Mouse (Mus musculus) brown adipose tissue, adult 24 weeks (tissue): Measurements from ENCODE around the gene Hoxc8. TPM values are rescaled to one million over a fixed set of nuclear protein-coding genes. Genes with fewer than 3 reads are reported as not detected.

Source experiments
- H3K27ac ChIP-seq: fragments of 200-500 bp; replicated peaks from 2 replicates; pipeline ENCODE4 v1.5.1; 2012; ENCODE audit warnings: low read depth, mild to moderate bottlenecking, low read length
- H3K4me1 ChIP-seq: fragments of 200-500 bp; 2 replicates; pipeline ENCODE4 v1.6.1; 2012; ENCODE audit warnings: low read length, mixed read lengths; ENCODE audit not compliant: control insufficient read depth, insufficient read depth, insufficient read length
- H3K4me3 ChIP-seq: fragments of 200-500 bp; 2 replicates; pipeline ENCODE4 v1.5.1; 2012; ENCODE audit warnings: low read depth, mild to moderate bottlenecking, low read length, moderate library complexity; ENCODE audit not compliant: insufficient read depth
- polyA plus RNA-seq: library from polyadenylated mRNA; stranded (reverse); fragments of >200 nt; gene quantifications from 2 replicates; pipeline ENCODE4 v1.2.4, GENCODE M21; 2012; ENCODE audit not compliant: missing spikeins, insufficient read depth, insufficient read length

The Hoxc8 gene
- polyA plus RNA-seq, 1 experiment = 8.9 TPM

DNA sequence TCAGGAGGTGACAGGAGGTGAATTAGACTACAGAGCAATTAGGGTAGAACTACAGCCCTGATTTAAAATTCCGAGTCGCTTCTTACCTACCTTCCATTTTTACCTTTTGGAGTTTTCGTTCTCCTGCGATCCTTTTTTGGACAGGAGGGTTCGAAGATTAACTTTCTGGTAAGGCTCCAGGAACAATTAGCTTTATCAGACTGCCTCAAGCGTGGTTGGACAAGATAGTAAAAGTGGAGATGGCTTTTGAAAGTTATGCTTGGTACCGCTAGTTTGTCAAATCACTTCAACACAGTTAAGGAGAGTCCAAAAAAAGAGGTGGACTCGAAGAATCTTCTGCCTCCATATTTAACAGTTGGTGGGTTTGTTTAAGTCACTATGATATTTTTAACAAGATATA is 31.1 kb downstream of the Hoxc8 start:
- Histone ChIP-seq H3K4me3 (peak overlapping the region; percentile 47), H3K4me1 (peaks cover 7% of the 10 kb centered on the region; the same call in 1 of the 2 replicates), H3K27ac (peak overlapping the region; percentile 70)

DNA sequence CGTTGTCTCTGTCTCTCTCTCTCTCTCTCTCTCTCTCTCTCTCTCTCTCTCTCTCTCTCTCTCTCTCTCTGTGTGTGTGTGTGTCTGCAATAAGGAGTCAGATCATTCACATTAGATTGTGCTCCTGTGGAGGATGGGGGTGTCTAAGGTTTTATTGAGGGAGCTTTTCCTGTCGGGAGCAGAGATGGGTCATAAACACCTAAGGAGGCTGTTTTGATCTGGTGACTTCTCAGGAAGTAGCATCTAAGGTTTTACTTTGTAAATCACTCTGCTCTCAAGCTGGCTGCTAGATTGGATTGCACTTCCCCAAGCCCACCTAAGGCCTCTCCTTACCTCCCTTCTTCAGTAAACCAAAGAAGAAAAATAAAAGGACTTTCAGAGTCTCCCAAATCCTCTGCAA is 33.7 kb downstream of the Hoxc8 start:
- Histone ChIP-seq H3K27ac (no peak overlapping the region), H3K4me3 (no peak overlapping the region), H3K4me1 (peaks cover 7% of the 10 kb centered on the region)

DNA sequence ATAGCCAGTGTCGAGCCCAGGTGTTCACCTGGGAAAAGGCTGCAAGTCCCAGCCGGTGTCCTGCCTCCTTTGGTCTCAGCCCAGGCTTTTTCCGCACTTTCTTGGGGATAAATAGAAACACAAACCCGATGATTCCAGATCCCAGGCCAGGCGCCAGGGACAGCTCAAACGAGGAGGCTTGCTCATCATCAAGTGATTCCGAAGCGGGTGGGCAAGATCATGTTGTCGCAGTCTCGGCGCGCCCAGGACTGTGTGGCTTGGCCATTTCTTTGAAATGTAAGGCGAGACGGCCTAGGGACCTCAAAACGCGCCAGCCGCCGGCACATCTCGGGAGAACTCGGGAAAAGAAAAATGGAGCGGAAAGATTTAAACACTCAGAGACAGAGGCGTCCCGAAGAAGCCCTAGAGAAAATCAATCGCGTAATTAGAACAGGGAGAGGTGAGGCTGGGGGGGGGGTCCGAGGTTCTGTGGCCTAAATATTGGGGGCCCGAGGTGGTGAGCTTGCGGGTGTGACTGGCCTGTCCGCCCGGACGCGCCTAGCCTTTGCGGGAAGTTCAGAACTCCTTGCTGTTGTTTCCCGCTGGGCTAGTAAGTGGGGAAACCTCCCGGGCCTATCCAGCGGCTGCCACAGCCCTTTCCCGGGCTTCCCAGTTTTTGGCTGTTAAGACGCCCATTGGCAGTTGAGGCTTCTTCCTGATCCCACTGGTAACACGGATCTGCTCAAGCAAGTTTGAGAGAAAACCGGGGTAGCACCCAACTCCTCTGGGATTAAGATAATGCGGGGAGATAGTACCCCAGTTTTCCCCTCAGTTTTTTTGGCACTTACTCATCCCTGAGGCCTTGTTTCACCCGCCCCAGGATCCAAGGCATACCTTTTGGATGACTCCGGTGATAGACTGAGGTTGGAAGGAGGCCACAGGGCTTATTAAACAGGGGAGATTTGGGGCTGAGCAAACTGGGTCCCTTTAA is 37.1 kb downstream of the Hoxc8 start:
- peak overlapping the region; percentile 39 for H3K27ac ChIP-seq
- peaks cover 7% of the 10 kb centered on the region for H3K4me1 ChIP-seq
- H3K4me3 ChIP-seq = peak overlapping the region; percentile 55

DNA sequence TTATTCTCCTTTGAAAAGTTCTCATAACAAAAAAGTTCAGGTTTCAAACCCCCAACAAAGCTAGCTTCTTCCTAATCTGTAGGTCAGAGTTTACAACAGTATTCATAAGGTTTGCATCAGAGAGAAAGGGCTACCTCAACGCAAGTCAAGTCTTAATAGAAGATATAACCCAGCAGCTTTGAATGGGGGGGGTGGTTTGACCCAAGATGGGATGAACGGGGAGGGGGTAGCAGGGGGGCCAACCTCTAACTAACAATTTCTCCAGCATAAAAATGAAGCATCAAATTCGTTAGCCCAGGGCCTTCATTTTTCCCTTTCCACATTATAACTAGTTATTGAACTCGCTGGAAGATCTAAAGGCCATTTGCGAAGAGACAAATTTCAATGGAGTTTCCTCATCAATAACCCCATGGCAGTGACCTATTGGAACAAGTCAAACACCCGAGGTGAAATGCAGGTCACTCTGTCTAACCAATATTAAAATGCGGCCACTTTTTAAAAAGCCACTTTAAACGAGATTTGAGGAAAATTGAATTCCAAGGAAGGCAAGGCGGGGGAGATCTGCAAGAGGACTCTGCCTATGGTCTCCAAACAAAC is 38.6 kb downstream of the Hoxc8 start:
- peaks cover 7% of the 10 kb centered on the region for H3K4me1 ChIP-seq
- H3K4me3 ChIP-seq = no peak overlapping the region
- H3K27ac ChIP-seq = no peak overlapping the region

DNA sequence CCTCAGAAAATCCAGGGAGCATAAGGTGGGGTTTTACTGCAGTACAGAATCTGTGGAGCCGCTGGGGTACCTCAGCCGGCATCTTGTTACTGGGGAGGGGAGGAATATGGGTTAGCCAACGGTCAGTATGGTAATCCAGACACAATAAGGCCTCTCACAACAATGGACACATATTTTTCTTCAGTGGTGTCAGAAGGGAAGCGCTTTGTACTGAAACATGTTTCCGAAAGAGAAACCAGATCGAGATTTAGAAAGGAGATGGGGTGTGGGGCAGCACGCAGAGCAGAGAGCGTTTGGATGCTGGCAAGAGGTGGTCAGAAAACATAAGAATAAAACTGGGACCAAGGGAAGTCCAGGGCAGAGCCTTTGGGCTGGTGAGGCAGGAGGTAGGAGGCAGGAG is 39.7 kb downstream of the Hoxc8 start:
- peak overlapping the region; percentile 45 for H3K4me3 ChIP-seq
- peak overlapping the region; percentile 30 for H3K27ac ChIP-seq
- H3K4me1 ChIP-seq = peaks cover 7% of the 10 kb centered on the region

DNA sequence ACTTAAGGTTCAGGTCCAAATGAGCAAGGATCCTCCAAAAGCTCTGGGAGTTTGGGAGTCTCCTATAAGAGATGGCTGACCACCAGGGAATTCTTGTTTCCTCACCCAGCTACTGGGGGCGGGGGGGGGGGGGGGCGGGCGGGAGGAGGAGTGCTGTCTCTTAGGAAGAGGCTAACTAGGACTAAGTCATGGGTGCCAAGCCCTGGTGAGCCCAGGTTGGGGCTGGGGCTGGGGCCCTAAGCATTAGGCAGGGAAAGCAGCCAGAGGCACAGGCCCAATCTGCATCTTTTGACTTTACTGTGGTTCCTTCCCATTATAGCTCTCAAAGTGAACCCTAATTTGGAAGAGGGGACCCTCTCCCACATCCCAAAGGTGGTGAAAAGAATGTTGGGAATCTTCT is 41.8 kb downstream of the Hoxc8 start:
- peak overlapping the region; percentile 36; the same call in 1 of the 2 replicates for H3K4me3 ChIP-seq
- peak overlapping the region; percentile 68 for H3K27ac ChIP-seq
- H3K4me1 ChIP-seq = no peaks in the 10 kb centered on the region

DNA sequence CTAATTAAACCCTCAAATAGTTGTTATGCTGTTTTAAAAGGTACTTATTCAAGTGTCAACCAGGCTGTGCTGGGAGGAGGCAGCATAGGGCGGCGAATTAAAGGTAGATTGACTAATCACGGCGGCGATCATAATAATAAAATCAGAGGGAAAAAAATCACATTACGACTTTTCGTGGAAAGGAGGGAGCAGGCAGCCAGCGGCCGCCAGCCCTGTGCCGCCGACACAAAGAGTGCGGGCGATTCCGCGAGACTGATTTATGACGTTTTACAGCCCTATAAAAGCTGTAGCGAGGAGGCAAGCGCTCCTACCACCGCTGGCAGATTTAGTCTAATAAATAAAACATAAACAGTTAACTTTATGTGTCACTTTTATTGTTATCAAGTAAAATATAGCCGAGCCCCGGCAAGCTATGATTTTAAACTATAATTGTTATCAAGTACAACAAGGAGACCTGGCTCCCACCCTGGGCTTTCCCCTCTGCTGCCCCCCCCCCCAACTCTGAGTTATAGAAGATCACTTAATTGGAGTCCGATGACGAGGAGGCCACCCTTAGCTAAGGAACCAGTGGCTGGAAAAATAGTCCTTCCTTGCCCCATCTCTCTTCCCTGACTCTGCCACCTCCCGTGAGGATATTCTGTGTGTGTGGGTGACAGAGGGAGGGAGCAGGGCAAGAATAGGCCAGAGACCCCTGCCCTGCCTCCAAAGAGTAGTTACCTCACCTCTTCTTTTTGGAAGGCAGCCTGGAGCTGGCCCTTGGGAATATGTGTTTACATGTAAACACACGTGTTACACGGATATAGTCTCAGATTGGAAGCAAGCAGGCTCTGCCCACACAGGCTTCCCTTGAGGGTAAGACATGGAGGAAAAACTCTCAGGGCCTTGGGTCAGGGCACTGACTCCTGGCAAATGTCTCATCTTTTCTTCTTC is 42.5 kb downstream of the Hoxc8 start:
- H3K4me3 ChIP-seq = peak overlapping the region; percentile 12
- H3K27ac ChIP-seq = peak overlapping the region; percentile 68
- H3K4me1 ChIP-seq = no peaks in the 10 kb centered on the region

DNA sequence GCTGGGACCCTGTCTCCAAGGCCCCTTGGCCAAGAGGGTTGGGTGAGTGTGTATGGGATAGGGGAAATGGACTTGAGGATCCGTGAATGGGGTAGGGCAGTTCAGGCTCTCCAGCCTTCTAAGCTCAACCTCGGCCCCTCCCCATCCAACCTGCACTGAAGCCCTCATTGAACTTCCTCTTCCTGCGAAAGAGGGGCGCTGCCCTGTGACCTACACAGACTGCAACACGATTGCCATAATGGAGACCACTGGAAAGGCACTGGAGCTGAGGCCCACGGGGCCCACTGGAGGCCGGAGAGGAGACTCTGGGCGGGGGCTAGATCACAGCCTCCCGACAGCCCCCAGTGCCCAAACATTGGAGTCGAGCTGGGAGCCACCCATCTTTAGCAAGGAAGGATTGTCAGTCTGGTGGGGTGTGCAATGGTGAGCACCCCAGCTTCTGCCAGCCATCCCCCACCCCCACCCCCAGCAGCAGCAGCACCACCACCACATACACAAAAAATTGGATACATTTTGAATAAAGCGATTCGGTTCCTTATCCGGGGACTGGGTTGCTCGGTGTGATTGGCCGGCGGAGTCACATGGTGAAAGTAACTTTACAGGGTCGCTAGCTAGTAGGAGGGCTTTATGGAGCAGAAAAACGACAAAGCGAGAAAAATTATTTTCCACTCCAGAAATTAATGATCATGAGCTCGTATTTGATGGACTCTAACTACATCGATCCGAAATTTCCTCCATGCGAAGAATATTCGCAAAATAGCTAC is 43.8 kb downstream of the Hoxc8 start:
- Histone ChIP-seq H3K27ac (peak overlapping the region; percentile 63), H3K4me1 (0 out of 2 replicates have a peak, but pooled peaks cover 5% of the 10 kb centered on the region), H3K4me3 (peak overlapping the region; percentile 69)

DNA sequence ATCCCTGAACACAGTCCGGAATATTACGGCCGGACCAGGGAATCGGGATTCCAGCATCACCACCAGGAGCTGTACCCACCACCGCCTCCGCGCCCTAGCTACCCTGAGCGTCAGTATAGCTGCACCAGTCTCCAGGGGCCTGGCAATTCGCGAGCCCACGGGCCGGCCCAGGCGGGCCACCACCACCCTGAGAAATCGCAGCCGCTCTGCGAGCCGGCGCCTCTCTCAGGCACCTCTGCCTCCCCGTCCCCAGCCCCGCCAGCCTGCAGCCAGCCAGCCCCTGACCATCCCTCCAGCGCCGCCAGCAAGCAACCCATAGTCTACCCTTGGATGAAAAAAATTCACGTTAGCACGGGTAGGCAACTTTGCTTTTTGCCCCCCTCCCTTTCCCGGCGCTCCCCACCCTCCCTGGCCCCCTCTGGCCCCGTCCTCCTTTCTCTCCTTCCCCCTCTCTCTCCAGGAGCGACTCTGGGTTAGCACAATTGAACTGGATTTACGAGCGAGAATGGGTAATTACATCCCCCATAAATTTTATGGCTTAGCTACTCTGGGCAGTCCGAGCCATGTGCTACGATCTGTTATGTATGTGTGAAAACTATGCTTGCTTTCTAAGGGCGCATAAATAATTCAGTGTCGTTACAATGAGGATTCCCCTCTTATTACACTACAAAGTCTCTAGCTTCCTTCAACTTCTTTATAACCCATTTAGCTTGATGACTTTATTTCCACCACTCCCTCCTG is 44.6 kb downstream of the Hoxc8 start:
- Histone ChIP-seq H3K27ac (peak overlapping the region; percentile 65), H3K4me1 (0 out of 2 replicates have a peak, but pooled peaks cover 5% of the 10 kb centered on the region), H3K4me3 (peak overlapping the region; percentile 69)

DNA sequence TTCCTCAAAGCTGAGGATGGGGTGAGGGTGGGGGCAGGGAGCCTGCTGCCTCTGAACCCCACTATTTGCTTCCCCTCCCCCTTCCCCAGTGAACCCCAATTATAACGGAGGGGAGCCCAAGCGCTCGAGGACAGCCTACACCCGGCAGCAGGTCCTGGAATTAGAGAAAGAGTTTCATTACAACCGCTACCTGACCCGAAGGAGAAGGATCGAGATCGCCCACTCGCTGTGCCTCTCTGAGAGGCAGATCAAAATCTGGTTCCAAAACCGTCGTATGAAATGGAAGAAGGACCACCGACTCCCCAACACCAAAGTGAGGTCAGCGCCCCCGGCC is 45.1 kb downstream of the Hoxc8 start:
- H3K4me3 ChIP-seq = peak overlapping the region; percentile 69
- peak overlapping the region; percentile 65 for H3K27ac ChIP-seq
- 0 out of 2 replicates have a peak, but pooled peaks cover 5% of the 10 kb centered on the region for H3K4me1 ChIP-seq

DNA sequence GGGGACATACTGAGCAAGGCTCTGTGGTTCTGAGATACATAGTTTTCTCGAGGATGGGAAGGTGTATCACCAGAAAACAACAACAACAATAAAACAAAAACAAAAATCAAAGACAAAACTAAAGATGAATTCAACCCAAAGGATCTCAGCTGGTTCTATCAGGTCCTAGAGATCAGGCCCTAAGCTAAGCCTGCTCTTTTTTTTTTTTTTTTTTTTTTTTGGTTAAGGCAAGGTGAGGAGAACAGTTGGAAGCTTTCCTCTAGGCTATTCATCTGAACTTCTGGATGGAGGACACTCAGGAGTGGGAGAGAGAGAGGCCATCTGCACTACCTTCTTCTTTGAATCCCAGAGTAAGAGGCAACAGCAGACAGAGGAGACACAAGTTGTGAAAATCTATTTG is 47.2 kb downstream of the Hoxc8 start:
- Histone ChIP-seq H3K4me1 (0 out of 2 replicates have a peak, but pooled peaks cover 5% of the 10 kb centered on the region), H3K27ac (peak overlapping the region; percentile 35), H3K4me3 (no peak overlapping the region)

DNA sequence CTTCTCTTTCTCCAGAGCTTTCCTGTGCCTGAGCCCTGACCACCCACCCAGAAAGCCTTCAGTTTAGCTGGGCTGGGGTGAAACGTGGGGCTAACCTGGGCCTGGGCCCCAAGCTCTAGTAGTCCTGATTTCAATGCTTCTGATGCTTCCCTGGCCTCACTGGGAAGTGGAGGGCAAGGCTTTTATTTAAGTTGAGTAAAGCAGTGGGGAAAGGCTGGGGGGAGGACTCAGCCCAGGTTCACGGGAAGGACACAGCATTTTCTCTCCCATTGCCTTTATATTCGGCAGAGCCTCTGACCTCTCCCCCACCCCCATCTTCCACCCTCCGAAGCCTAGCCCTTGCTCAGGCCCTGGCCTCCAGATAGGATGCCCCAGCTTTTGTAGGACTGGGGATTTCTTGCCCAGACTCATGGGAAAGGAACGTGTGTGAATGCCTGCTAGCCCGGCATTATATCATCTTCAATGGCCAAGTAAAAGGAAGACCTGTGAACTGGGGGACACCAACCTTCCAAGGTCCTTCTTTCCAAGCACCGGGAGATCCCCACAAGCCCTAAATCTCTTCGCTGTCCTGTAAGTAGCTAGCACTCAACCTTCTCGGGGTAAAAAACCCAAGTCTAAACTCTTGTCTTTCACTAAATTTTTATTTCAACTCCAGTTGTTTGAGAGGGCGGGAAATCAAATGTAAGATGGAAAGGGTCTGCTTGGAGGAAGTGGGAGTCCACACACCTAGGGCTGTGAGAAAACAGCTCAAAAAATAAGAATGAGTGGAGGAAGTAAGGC is 48.5 kb downstream of the Hoxc8 start:
- Histone ChIP-seq H3K4me1 (0 out of 2 replicates have a peak, but pooled peaks cover 5% of the 10 kb centered on the region), H3K4me3 (no peak overlapping the region), H3K27ac (peak overlapping the region; percentile 29)

DNA sequence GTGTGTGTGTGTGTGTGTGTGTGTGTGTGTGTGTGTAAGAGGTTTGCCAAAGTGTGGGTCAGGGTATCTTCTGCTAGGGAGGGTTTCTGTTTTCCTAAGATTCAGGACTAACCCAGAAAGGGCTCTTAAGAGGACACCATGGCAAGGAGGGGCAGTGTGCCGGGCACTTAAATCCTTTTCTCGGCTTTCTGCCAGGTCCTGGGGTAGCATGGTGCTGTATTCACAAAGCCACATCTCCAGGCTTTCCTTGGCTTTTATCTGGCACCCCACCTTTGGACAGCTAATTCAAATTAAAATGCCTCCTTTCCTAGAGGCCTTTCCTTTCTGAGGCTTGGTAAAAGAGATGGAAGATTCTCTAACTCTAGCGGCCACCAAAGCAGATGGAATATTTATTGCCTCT is 49.2 kb downstream of the Hoxc8 start:
- Histone ChIP-seq H3K27ac (peak overlapping the region; percentile 29), H3K4me3 (no peak overlapping the region), H3K4me1 (0 out of 2 replicates have a peak, but pooled peaks cover 5% of the 10 kb centered on the region)
